Mouse (Mus musculus): Measurements from ENCODE around the gene Gpr157. TPM values are rescaled to one million over a fixed set of nuclear protein-coding genes. Genes with fewer than 3 reads are reported as not detected.
A peak's percentile ranks its signal among the peaks of the same experiment; 100 is the strongest.

The Gpr157 gene
- total RNA-seq, 2 experiments from 2014 or later, result 1.2 to 1.5 TPM

DNA sequence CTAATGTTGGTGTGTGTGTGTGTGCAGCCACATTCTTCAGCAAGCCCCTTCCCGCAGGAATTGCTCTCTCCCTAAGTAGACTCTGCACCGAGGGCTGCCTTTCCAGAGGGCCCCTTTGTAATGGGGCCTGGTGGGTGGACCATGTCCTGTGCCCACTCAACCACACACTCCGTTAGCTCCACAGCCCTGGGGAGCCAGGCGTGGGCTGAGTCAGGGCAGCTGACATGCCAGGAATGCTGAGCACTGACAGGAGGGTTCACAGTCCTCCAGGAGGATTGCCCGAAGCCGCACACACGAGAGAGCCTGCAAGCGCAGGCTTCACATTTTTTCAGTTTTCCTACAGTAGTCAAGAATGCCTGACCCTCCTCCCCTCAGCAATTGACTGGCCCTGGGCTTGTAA, 17.0 kb upstream of the Gpr157 start:
- intact Hi-C loops (cut with DNase I), result loop anchor here (5.0 kb wide), 1 partner anchor 33 kb away; no protein-coding TSS in a partner anchor
- DNase-seq, result no peak

DNA sequence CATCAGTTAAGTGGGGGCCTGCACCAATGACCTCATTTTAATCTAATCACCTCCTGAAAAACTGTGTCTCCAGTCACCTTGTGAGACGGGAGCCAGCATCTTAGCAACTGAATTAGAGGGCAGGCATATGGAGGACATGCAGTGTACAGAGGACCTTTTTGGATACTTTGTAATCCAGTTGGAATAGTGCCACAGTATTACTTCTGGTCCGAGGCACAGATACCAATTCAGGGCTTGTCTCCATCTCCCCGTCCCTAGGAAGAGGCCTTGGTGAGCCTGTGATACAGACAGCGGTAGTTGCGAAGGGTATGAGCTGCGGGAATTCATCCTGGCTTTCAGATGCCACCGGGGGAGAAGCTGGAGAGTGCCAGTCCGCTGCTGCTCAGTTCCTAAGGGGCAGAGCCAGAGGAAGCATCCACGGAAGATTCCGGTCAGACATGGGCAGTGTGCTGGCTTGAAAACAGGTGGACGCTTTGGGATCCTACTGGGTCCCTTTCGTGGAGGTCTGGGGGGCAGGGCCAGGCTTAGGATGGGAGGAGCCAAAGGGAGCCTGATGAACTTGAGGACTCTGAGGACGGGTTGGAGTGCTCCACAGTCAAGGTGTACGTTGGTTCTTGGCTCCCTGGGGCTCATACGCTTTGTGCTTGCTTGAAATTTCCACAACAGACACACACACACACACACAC, 14.6 kb upstream of the Gpr157 start:
- DNase-seq, result peak; percentile 18
- intact Hi-C loops (cut with DNase I), result loop anchor here (5.0 kb wide), 1 partner anchor 35 kb away; no protein-coding TSS in a partner anchor

DNA sequence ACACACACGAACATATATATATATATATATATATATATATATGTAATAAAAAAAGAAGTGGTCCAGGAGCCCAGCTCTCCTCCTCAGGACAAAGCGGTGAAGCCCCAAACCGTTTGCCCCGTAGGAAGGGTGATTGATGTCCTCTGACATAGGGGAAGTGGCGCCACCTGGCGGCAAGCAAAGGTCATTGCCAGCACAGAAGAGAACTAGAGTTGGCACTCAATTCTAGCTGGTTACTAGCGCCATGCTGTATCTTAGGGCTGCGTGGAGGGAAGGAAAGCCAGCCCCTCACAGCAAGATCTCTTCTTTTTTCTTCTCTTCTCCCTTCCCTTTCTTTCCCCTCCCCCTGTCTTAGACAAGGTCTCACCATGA, 14.1 kb upstream of the Gpr157 start:
- intact Hi-C loops (cut with DNase I), result loop anchor here (5.0 kb wide), 1 partner anchor 36 kb away; no protein-coding TSS in a partner anchor
- peak; percentile 70 for DNase-seq

DNA sequence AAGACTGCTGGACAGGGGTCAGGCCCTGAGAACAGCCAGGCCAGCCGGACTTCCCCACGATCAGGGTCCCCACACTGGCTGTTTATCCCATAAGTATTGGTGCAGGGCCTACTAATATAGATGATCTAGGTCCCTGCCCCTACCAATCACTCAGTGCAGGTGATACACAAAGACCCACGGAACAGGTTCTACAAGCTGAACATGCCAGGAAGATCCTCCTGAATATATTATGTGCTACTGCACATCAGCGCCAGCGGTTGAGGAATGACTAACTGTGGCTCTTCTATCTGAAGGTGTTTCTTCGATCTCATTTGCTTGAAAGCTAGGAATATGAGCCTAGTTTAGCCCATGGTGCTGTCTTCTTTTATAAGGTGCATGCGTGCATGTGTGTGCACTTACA, 11.8 kb upstream of the Gpr157 start:
- DNase-seq, result no peak
- intact Hi-C loops (cut with DNase I), result no loop called here

DNA sequence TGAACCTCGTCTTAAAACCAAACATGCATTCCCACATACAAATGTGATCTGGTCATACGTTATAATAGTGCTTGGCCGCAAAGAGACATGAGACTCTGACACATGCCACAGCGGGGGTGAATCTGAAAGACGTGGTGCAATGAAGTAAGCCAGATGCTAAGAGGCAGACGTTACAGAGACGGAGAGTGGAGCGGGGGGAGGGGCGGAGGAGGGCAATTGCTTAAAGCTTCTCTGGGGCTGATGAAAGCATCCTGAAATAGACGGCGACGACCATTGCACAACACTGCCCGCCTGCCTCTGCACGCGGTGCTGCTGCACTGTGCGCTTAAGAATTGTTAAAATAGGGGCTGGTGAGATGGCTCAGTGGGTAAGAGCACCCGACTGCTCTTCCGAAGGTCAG, 11.0 kb upstream of the Gpr157 start:
- peak; percentile 27 for DNase-seq

DNA sequence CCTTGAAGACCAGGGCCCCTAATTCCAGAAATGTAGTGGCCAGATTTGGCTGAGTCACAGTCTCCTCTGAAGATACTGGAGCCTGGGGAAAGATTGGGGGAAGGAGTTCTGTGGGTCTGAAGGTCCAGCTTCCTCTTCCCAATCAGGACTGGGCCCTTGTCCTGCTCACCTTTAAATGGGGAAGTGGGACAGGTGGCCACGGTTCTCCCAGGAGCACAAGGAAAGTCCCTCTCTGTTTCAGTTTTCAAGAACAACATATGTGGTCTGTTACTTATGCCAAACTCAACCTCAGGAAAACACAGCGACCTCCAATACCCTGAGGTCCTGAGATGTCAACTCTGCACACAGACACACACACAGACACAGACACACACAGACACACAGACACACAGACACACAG, 8.5 kb upstream of the Gpr157 start:
- intact Hi-C loops (cut with DNase I), result no loop called here
- DNase-seq, result no peak

More for the DNA sequence above, 11.0 kb upstream of the Gpr157 start:
- intact Hi-C loops (cut with DNase I), result no loop called here

DNA sequence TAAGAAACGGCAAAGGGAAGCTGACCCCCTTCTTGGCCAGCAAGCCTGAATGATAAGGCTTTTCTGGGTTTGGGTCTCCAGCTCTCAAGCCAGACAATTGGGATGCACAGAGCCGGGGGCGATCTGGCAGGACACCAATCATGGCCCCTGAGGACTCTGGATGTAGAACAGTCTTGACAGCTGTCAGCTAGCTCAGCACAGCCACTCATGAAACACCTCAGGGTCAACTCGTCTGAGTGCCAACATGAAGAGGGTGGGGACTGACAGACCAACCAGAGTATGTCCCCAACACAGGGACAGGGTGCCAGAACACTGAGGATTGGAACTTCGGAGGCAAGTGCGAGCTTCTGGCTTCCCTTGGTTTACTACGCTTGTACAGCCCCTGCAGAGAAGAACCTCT, 7.9 kb upstream of the Gpr157 start:
- peak; percentile 49 for DNase-seq
- intact Hi-C loops (cut with DNase I), result no loop called here

DNA sequence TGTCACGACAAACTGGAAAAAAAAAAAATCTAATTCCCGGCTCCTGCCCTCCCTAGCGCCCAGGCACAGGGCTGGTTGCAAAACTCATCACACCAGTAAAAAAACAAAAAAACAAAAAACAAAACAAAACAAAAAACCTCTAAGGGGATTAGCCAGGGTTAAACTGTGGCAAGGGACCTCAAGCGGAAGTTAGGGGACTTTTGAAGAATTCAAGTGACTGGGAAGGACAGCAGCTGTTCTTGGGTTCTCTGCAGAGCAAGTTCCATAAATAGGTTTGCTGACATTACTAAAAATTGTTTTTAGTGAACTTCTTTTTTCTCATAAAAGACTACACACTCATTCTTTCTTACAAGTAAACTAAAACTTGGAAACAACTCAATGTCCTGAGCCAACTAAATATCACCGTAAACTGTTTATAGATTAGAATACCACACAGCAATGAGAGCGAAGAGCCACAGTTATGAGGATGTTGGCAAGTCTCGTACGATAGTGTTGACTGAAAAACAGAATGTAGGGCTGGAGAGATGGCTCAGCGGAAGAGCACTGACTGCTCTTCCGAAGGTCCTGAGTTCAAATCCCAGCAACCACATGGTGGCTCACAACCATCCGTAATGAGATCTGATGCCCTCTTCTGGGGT, 6.7 kb upstream of the Gpr157 start:
- no peak for DNase-seq
- intact Hi-C loops (cut with DNase I), result no loop called here

DNA sequence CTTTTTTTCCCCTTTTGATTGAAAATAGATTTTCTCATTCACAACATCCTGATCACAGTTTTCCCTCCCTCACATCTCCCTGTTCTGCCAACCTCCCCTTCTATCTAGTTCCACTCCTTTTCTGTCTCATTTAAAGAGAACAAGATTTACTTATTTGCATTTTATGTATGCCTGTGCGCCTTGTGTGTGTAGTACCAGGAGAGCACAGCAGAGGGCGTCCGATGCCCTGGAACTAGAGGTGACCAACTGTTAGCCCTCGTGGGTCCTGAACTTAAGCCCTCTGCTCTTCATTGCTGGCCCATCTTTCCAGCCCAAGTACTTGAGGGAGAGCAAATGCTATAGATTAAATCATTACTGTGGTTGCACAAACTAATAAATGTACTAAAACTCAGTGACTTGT, 1.8 kb upstream of the Gpr157 start:
- no peak for DNase-seq
- intact Hi-C loops (cut with DNase I), result no loop called here

DNA sequence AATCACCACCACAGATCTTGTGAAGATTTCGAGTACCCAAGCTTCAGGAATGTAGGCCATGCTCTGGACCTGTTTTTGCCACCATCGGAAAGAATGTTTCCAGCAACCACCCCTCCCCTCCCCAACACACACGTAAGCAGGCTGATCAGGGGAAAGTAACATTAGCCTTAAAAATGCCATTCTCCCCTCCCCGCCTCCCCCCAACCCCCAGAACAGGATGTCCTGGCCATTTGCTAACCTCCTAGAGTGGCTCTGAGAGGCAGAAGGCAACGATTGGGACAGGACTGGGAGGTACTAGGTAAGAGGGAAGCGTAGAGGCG, 364 bp upstream of the Gpr157 start:
- no peak for DNase-seq
- intact Hi-C loops (cut with DNase I), result no loop called here

DNA sequence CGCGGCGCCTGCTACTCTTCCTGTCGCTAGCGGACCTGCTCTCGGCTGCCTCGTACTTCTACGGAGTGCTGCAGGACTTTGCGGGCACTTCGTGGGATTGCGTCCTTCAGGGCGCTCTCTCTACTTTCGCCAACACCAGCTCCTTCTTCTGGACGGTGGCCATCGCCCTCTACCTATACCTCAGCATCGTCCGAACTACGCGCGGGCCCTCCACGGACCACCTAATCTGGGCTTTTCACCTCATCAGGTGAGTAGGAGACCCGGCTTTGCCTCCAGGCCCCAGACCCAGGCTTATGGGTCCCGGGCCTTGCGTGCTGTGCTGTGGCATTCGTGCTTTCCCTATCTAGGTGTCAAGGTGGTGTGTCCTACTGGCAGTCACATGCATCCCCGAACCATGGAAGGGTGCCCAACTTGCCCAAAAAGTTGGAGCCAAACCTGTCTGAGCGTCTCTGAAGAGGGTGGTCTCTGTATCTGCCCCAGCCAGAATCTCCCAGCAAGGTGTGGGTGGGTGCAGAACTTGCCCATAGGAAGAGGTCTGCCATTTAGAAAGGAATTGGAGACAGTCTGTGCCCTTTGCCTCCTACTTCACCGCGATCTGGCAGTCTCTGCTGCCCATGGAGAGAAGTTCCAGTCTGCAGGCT, 845 bp downstream of the Gpr157 start:
- no peak for DNase-seq

DNA sequence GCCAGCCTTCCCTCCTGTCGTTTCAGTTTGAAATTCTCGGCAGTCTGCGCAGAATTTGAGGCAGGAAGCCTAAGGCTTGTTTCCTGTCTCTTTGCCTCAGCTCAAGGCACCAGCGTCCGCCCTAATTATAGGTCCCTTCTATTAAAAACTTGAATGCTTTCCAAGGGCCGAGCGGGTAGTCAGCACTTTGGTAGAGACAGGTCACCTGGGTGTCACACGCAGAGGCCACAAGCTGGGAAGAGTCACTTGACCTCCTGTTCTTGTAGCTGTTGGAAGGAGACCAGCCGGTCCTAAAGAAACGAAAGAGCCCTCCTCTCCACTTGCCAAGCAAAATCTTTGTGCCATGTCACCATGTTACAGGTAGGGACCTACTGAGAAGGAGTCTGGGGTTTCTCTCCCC, 2.0 kb downstream of the Gpr157 start:
- no peak for DNase-seq
- intact Hi-C loops (cut with DNase I), result no loop called here

More for the DNA sequence above, 845 bp downstream of the Gpr157 start:
- intact Hi-C loops (cut with DNase I), result no loop called here

DNA sequence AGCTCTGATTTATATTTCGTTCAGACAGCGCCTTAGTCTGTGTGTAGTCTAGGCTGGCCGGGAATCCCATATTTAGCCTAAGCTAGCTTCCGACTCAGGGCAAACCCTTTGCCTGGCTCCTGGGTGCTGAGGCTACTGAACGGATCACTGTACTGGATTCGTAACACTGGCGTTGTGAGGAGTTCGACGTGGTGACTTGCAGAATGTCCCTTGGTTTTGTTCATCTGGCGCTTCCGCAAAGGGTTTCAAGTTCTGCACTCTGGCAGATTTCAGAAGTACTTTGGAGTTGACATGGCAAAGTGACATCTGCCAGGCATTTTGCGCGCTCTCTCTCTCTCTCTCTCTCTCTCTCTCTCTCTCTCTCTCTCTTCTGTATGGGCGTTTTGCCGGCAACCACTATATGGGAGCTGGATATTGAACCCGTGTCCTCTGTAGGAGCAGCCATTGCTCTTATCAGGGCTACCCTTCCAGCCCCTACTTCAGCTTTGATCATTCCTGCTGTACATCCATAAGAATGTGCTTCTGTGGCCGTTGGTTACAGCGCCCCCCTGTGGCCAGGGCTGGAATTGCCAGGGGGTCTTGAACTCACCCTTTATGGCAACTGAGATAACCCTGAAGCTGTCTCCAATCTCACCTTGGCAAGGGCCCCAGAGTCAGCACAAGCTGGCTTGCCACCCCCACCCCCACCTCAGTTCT, 4.9 kb downstream of the Gpr157 start:
- DNase-seq, result peak; percentile 48
- intact Hi-C loops (cut with DNase I), result no loop called here

DNA sequence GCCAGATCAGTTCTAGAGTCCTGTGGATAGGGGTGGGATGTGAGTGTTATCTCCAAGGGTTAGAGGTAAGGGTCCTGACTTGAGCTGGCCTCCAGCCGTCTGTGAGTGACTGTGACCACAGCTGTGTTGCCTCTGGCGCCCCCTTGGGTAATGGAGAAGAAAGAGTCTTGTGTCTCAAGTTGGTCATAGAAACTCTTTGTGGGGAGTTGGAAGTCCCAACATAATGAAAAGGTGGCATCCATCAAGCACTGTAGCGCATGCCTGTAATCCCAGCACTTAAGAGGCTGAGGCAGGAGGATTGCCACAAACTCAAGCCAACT, 5.4 kb downstream of the Gpr157 start:
- intact Hi-C loops (cut with DNase I), result no loop called here
- DNase-seq, result no peak

DNA sequence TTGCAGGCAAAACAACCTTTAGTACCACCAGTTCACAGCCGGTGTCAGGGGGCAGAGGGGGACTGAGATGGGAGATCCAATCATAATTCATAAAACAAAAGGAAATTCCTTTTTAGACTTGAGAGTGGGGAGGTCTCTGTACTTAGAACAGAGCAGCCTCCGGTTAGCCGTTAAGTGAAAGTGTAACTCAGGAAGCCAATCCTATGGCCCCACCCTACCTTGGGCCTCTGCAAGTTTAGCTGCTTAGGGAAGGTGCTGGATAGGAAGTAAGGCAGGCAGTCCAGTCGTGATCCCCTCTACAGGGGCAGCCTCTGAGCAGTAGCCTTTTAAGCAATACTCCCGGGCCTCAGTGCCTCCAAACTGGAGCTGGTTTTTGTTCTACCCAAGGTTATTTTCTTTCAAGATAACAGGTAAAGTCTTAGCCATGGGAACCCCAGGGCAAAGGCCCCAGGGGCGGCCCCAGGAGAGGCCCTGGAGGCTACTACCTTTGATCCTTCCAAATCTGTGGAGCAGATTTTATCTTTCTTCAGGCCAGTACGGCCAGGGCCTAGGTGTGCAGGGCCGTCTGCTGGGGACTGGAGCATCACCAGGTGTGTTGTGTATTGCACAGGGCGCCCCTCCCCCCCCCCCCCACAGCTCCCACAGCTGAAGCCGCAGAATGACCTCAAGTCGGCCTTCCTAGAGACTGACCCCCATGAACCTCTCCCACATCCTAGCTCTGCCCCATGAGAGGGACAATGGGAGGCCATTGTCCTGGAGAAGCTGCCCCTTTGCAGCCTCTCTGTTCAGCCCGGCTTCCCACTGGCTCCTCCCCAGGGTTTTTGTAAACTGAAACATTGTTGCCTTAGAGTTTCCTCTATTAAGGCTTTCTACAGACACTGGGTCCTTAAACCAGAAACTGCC, 6.6 kb downstream of the Gpr157 start:
- no peak for DNase-seq
- intact Hi-C loops (cut with DNase I), result no loop called here

DNA sequence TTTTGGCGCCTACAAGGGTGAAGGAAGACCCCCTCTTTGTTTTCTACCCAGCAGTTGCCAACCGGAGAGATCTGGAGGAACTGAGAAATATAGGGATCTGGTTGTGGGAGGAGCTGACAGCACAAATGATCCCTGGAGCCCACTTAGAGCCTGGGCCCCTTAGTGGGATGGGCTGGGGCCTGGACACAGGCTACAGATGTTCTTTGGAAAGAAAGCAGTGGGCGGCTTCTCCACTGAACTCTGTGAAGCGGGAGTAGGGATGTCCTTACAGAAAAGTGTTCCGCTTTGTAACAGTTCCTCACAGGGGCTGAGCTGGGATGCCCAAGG, 7.3 kb downstream of the Gpr157 start:
- no peak for DNase-seq
- intact Hi-C loops (cut with DNase I), result no loop called here

DNA sequence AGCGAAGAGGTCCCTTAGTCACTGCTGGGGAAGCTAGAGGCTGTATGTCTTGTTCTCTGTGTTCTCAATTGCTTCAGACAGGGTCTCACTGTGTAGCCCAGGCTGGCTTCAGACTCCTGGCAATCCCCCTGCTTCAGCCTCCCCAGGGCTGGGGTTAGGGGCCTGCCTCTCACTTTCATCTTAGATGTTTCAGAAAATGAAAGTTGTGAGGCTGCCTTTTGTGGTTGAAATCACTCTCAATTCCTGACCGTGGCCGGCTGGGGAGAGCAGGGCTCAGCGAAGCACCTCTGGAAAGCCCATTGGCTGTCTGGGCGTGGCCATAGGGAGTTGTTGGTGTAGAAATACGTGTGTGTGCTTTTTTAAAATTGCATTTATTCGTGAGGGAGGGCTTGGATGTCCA, 9.1 kb downstream of the Gpr157 start:
- intact Hi-C loops (cut with DNase I), result no loop called here
- DNase-seq, result no peak

DNA sequence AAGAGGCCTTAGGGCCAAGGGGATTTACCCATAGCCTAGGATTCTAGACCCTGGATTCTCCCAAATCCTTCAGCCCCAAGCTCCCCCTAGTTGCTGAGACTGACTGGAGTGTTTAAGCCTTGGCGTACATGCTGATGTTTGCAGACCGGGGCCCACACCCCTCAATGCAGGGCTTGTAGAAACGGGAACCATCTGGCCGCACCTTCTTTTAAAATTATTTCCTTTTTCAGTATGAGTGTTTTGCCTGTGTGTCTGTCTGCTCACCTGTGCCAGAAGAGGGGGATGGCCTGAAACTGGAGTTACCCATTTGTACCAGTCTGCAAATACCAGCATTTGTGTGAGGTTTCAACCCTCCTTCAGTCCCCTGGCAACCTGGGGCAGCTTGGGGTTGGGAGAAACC, 10.7 kb downstream of the Gpr157 start:
- DNase-seq, result no peak
- intact Hi-C loops (cut with DNase I), result loop anchor here (2.0 kb wide), 2 partner anchors 63 to 291 kb away; no protein-coding TSS in a partner anchor

DNA sequence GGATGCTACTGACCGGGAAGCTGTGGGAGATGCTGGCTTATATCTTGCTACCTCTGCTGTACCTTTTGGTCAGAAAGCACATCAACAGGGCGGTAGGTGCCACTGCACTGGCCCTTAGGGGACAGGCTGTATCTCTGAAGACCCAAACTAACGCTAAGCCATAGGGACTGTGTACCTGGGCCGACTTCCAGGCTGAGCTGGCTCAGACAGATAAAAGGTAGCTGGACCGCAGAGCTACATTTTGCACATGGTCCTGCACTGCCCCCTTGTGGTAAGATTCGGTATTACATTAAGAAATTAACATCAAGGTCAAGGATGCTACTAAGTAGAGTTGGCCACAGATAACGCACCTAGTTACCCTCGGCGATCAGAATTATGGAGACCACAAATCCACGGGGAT, 11.7 kb downstream of the Gpr157 start:
- intact Hi-C loops (cut with DNase I), result loop anchor here (2.0 kb wide), 2 partner anchors 64 to 292 kb away; no protein-coding TSS in a partner anchor
- DNase-seq, result peak; percentile 75

DNA sequence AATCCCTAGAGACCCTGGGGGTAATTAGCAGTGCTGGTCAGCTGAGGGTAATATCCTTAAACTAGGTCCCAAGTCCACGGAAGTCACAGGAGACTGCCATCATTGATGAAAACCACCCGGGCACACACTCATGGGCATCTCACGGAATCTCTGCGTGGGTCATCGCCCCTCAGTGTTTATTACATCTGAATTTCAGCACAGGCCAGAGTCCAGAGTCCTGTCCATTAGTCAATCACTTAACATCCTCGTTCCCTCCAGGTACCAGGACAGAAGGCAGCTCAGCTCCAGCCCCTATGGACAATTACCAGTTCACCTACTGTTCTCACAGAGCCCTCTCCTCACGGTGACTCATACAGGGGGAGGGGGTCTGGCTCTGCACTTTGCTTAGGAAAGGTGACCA, 15.7 kb downstream of the Gpr157 start:
- no peak for DNase-seq
- intact Hi-C loops (cut with DNase I), result no loop called here

DNA sequence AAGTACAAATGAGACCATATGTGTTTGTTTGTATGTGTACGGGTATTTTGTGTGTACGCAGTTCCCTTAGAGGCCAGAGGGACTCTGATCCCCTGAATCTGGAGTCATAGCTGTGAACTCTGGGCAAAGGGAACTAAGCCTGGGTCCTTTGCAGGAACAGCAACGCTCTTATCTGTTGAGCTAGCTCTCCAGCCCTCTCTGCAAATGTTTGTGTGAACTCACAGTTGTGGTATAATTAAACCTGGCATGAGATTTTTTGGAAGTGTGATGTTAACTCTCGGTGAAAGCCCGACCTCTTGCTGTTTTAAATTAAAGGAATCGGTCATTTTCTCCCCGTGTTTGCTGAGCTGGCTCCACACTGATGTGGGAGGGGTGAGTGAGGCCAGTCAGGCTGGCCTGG, 18.5 kb downstream of the Gpr157 start:
- intact Hi-C loops (cut with DNase I), result no loop called here
- DNase-seq, result no peak

All from left cerebral cortex, postnatal 4 days (tissue).